Mouse (Mus musculus) embryonic facial prominence, embryonic 10.5 days (tissue): ENCODE measurements around the gene Gm49711. TPM values are rescaled to one million over a fixed set of nuclear protein-coding genes. Genes with fewer than 3 reads are reported as not detected.

Experiments
- DNase-seq: peaks from one replicate; pipeline ENCODE4 v3.0.0-alpha.2; 2017; ENCODE audit warnings: low spot score
- H3K27ac ChIP-seq: fragments of 300-500 bp; sonication (generic); replicated peaks from 2 replicates; pipeline ENCODE4 v1.5.1; 2016; ENCODE audit warnings: mild to moderate bottlenecking
- H3K27me3 ChIP-seq: fragments of 300-500 bp; sonication (generic); replicated peaks from 2 replicates; pipeline ENCODE4 v1.6.1; 2016; ENCODE audit warnings: low read depth, mild to moderate bottlenecking; ENCODE audit not compliant: poor library complexity, severe bottlenecking
- H3K36me3 ChIP-seq: fragments of 300-500 bp; sonication (generic); replicated peaks from 2 replicates; pipeline ENCODE4 v1.6.1; 2016; ENCODE audit warnings: mild to moderate bottlenecking, moderate library complexity
- H3K4me1 ChIP-seq: fragments of 300-500 bp; sonication (generic); 2 replicates; pipeline ENCODE4 v1.6.1; 2016
- H3K4me3 ChIP-seq: fragments of 300-500 bp; sonication (generic); 2 replicates; pipeline ENCODE4 v1.5.1; 2016; ENCODE audit warnings: mild to moderate bottlenecking, moderate library complexity
- H3K9me3 ChIP-seq: fragments of 300-500 bp; sonication (generic); 2 replicates; pipeline ENCODE4 v1.6.1; 2016; ENCODE audit warnings: mild to moderate bottlenecking
- WGBS: fragments of 180-500 bp; shearing (Covaris S2); methylation state at CpG from one replicate; pipeline ENCODE4 v1.1.7; 2016; 5-methylcytosine and 5-hydroxymethylcytosine counted together
- polyA plus RNA-seq: library from polyadenylated mRNA; unstranded; fragments of >200 nt; fragmentation: Nextera tagmentation; extraction: Ambion mirVana; gene quantifications from 2 replicates; pipeline ENCODE4 v1.2.1, GENCODE M21; 2016

Gm49711 gene
- polyA plus RNA-seq, 1 experiment from 2014 or later, result not detected

DNA sequence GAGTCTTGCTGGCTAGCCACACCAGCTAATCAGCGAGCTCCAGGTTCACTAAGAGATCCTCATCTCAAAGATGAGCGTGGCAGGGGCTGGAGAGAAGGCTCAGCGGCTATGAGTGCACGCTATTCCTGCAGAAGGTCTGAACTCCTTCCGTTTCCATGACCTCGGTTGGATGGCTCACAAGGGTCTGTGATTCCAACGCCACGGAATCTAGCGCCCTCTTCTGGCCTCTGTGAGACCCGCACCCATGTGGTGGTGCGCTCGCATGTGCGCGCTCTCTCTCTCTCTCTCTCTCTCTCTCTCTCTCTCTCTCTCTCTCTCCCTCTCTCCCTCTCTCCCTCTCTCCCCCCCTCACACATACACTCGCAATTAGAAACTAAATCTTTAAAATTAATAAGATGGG is 78.2 kb downstream of the Gm49711 start:
- H3K27ac ChIP-seq, result no peak overlapping the region
- DNase-seq, result no peak
- H3K4me1 ChIP-seq, result peaks cover 31% of the 10 kb centered on the region
- WGBS, result 91% methylated on average over 15 of the region's 15 CpGs
- no peaks in the 10 kb centered on the region for H3K36me3 ChIP-seq
- H3K9me3 ChIP-seq, result no peaks in the 10 kb centered on the region
- H3K4me3 ChIP-seq, result no peak overlapping the region
- H3K27me3 ChIP-seq, result no peaks in the 10 kb centered on the region

DNA sequence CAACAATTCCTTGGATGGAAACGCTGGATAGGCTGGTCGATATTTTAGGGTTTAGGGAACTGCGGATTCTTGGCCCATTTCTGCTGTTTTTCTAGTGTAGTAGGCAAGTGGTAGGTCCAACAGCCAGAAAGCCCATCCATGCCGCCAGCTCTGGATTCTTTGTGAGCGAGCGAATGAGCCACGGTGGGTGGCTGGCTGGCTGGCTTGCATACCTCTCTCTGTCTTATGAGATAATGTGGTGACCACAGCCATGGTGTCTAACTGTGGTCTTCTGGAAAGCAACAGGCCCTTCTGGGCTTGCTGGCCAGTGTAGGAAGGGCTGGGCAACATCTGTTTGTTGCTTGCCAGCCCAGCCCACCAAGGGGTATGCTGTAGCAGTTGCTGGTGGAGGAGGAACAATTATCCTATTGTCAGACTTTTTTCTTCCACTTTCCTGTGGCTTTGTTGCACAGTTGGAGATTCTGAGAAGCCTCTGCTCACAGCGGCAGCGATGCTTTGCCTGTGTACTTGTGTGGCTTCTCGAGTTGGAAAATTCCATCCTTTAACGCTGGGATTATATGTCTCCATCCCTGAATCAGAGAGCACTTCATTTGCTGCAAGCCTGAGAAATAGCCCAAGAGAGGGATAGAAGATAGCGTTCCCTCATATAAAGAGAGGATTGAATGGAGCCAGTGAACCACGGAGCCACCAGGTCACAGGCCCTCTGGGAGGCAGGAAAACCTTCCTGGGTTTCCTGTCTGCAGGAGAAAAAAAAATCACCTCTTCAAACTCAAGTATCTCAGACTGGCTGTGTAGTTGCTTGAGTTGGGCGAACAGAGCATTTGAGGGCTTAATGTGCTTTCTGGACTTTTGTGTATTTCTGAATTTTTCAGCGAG is 81.5 kb downstream of the Gm49711 start:
- DNase-seq, result peak; percentile 40
- WGBS, result 39% methylated on average over 15 of the region's 15 CpGs
- Histone ChIP-seq H3K4me3 (no peak overlapping the region), H3K27me3 (no peaks in the 10 kb centered on the region), H3K36me3 (no peaks in the 10 kb centered on the region), H3K27ac (peak overlapping the region; percentile 77), H3K9me3 (no peaks in the 10 kb centered on the region), H3K4me1 (peaks cover 47% of the 10 kb centered on the region)

DNA sequence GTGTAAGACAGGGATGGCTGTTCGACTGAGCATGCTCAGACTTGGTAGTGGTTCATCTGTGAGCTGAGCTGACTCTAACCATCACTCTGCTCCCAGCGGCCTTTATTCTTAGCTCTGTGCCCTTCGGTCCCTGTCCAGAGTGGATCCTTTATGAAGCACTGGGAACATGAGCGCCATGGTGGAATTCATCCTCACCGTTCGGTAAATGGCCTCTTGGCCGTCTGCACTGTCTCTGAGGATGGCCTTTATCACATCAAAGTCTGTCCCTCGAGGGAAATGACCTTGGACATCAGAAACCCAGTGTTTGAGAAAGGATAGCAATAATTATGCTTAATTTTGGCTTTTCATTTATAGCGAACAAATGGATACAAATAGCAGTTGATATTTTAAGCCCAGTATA is 82.2 kb downstream of the Gm49711 start:
- Histone ChIP-seq H3K4me1 (peaks cover 41% of the 10 kb centered on the region), H3K4me3 (no peak overlapping the region), H3K27me3 (no peaks in the 10 kb centered on the region), H3K9me3 (no peaks in the 10 kb centered on the region), H3K27ac (peak overlapping the region; percentile 77), H3K36me3 (no peaks in the 10 kb centered on the region)
- no peak for DNase-seq
- WGBS, result 56% methylated on average over 9 of the region's 9 CpGs

DNA sequence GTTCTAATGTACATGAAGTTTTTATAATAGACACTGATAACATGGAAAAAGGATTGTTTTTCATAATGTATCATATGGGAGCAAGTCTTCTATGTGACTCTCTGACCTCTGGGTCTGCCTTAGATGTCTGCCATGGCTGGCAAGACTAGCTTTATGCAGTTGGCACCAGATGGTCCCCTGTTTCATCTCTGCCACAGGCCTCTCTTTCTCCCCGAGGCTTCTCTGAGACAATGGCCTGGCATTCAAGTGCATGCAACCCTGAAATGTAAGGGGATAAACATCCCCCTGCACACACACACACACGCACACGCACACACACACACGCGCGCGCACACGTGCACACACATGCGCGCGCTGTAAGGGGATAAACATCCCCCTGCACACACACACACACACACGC is 82.9 kb downstream of the Gm49711 start:
- WGBS, result 92% methylated on average over 12 of the region's 12 CpGs
- DNase-seq, result no peak
- Histone ChIP-seq H3K4me1 (peaks cover 36% of the 10 kb centered on the region), H3K36me3 (no peaks in the 10 kb centered on the region), H3K27me3 (no peaks in the 10 kb centered on the region), H3K9me3 (no peaks in the 10 kb centered on the region), H3K4me3 (no peak overlapping the region), H3K27ac (0 out of 2 replicates have a peak overlapping the region, but pooled peaks have one; percentile 30)

DNA sequence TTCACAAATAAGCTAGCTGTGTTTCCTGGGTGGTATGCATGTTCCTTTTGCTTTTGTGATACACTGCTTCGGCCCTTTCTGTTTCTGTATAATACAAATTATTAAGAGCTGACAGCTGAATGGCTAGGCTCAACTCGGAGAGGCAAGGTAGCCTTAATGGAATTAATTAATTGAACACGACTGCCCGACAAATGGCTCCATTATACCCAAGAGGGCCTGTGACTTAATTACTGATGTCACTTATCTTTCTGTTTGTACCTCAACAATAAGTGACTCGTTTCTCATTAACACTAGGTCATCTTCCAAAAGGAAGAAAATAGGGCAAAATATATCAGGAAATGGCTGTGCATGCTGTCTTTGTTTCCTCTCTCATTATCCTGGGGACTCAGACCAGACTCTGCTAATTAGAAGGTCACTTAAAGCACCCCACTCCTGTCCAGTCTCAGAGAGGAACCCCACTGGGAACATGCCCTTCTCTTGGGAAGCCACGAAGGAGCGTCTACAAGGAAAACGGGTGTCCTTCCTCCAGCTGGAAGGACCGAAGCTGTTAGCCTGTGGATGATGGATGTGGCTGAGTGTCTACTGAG is 84.4 kb downstream of the Gm49711 start:
- 65% methylated on average over 9 of the region's 9 CpGs for WGBS
- Histone ChIP-seq H3K4me1 (peaks cover 41% of the 10 kb centered on the region), H3K27ac (no peak overlapping the region), H3K36me3 (no peaks in the 10 kb centered on the region), H3K4me3 (no peak overlapping the region), H3K9me3 (no peaks in the 10 kb centered on the region), H3K27me3 (no peaks in the 10 kb centered on the region)
- no peak for DNase-seq

DNA sequence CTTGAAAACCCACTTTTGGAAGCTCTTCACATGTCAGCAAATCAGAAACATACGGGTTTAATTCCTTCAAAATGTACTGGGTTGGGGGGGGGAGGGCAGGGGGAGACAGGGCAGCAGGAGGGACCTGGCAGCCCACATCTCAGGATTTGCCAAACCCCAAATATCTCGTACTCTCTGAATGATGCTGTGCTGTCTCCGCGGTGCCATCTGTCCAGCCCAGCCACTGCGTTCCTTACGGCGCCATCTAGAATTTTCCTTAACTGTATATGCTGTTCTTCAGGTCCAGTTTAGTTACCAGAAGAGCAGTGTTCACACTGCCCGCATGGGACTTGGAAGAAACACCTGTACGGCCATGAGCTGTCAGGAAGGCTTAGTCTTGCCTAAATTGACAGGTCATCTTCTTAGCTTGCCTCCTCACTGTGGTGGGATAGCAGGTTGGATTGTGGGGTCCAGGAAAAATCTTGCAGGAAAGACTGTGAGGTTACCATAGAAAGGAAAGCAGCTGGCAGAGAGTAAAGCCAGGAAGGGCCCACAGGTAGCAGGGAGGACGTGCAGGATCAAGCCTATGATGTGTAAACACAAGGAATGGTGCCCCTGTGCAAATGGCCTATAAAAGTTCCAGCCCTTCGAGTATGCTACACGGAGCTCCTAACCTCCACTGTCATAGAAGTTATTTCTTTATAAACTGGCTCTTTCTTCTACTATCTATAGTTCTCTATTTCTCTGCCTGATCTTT is 89.7 kb downstream of the Gm49711 start:
- Histone ChIP-seq H3K9me3 (no peaks in the 10 kb centered on the region), H3K4me3 (no peak overlapping the region), H3K36me3 (no peaks in the 10 kb centered on the region), H3K27me3 (no peaks in the 10 kb centered on the region), H3K27ac (no peak overlapping the region), H3K4me1 (peaks cover 17% of the 10 kb centered on the region)
- WGBS, result 85% methylated on average over 12 of the region's 12 CpGs
- no peak for DNase-seq

DNA sequence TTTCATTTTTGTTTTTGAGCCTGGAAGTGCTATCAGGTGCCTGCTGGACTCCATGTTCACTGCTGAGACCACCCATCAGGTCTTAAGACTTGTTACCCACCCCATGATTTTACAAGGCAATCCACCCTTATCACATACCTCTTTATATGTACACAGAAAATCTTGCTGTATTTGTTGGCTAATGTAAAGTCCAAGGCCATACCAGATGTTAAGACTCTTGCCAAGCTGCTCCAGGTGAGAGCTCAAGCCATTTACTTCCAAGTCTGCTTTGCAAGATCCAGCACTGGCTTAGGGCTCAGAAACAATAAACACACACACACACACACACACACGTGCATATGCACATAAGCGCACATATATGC is 90.2 kb downstream of the Gm49711 start:
- WGBS, result 87% methylated on average over 2 of the region's 2 CpGs
- no peak overlapping the region for H3K27ac ChIP-seq
- DNase-seq, result no peak
- no peaks in the 10 kb centered on the region for H3K9me3 ChIP-seq
- H3K4me3 ChIP-seq, result no peak overlapping the region
- no peaks in the 10 kb centered on the region for H3K36me3 ChIP-seq
- peaks cover 15% of the 10 kb centered on the region for H3K4me1 ChIP-seq
- H3K27me3 ChIP-seq, result no peaks in the 10 kb centered on the region

DNA sequence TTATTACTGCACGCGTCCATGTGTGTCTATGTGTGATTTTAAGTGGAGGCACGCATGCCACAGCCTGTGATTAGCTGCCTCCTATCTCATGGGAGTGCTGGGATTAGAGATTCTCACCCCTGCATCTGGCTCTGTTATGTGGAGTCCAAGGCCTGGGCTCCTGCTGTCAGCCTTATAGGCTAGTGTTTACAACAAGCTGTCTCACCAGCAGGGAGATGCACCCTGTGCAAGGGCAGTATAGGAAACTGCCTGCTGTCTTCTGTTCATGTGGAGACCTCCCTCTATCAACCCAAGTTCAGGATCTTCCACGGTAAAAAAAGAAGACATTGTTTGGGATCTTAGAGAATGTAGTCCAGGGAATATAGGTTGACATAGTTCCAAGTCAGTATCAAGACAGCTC is 92.9 kb downstream of the Gm49711 start:
- Histone ChIP-seq H3K4me3 (no peak overlapping the region), H3K36me3 (no peaks in the 10 kb centered on the region), H3K27ac (no peak overlapping the region), H3K27me3 (peaks cover 4% of the 10 kb centered on the region; the same call in 1 of the 2 replicates), H3K4me1 (peaks cover 15% of the 10 kb centered on the region), H3K9me3 (no peaks in the 10 kb centered on the region)
- WGBS, result 76% methylated on average over 4 of the region's 4 CpGs
- DNase-seq, result no peak

DNA sequence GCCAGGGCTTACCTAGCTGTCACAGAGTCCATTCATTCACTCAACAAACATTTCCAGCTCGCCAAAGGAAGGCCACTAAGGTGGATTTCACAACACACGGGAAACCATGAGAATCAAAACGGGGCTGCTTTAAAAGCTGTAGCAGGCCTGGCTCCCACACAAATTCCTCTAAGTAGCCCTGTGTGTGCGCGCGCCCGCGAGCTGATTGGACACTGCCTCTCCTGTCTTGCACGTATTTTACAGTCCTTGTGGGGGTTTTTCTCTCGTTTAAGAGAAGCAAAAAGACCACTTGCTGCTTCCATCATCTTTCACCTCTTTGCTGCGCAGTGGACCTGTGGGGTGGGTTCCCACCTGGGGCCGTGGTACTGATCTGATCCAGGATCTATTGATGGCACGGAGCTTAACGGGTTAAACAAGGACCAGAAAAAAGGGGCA is 99.9 kb downstream of the Gm49711 start:
- no peaks in the 10 kb centered on the region for H3K36me3 ChIP-seq
- H3K4me3 ChIP-seq, result peak overlapping the region; percentile 64
- WGBS, result 4% methylated on average over 14 of the region's 14 CpGs
- no peaks in the 10 kb centered on the region for H3K9me3 ChIP-seq
- peaks cover 12% of the 10 kb centered on the region; the same call in 1 of the 2 replicates for H3K27me3 ChIP-seq
- peak overlapping the region; percentile 87 for H3K27ac ChIP-seq
- DNase-seq, result peak; percentile 69
- H3K4me1 ChIP-seq, result peaks cover 26% of the 10 kb centered on the region

DNA sequence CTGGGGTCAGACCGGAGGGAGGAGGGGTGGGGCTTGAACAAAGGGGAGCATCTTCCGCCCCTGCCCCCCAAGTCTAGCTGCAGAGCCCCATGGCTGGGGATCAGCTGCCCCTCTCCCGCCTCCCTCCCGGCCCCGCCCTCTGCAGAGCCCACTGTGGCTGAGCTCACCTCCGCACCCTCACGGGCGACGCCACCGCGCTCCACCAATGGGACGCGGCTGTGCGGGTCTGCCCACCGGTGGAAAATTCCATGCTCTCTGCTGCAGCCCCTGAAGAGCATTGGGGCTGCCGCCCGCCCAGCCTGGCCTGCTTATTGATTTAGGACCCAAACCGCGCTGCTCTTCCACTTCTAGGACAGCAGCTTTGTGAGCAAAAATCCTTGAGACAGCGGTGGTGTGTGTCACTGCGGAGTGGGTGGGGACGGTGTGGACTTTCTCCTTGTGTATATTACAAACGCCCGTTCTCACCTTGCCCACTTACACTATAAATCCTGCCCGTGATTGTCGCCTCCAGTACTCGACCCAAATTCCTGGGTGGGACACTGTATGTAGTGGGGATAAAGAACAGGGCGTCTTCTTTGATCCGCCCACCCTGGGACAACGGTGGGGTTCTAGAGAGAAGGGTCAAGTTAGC is 100.5 kb downstream of the Gm49711 start:
- Histone ChIP-seq H3K4me1 (peaks cover 31% of the 10 kb centered on the region), H3K36me3 (no peaks in the 10 kb centered on the region)

DNA sequence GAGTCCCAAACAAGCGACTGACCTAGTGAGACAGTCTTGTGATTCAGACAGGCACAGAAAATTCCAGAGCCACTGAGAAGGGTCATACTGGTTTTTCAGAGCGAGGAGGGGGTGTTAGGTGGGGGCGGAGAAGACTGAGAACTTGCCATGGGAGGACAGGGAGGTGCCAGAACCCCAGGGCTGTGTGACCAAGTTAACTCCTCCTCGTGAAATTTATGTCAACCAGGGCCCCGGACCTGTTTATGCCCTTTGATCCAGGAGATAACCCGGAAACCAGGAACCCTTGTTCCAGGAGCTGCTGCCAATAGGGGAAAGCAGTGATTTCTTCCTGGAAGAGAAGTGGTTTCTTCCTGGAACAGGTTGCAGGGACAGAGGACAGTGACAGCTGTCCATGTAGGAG is 101.0 kb downstream of the Gm49711 start:
- peaks cover 36% of the 10 kb centered on the region for H3K4me1 ChIP-seq
- 47% methylated on average over 6 of the region's 6 CpGs for WGBS

More for the DNA sequence above, 100.5 kb downstream of the Gm49711 start:
- peak; percentile 90 for DNase-seq
- H3K27ac ChIP-seq, result peak overlapping the region; percentile 87
- peaks cover 12% of the 10 kb centered on the region; the same call in 1 of the 2 replicates for H3K27me3 ChIP-seq
- H3K9me3 ChIP-seq, result no peaks in the 10 kb centered on the region
- H3K4me3 ChIP-seq, result peak overlapping the region; percentile 64
- 4% methylated on average over 30 of the region's 30 CpGs for WGBS

DNA sequence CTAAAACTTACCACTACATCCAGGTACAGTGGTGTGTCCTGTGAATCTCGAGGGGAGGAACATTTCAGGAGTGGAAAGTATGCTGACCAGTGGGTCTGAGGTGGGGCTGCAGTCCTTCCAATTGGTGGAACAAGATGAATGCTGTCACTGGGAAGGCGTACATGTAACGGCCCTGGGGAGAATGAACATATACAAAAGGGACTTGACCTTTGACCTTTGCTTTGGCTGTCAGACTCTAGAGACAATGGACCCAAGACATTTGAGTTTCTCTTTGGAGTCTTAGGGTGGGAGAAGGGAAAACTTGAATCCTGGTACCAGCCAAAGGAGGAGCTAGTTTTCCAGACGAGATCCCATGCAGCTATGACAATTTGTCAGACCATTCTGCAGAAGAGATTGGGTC is 104.2 kb downstream of the Gm49711 start:
- H3K36me3 ChIP-seq, result no peaks in the 10 kb centered on the region
- H3K9me3 ChIP-seq, result no peaks in the 10 kb centered on the region
- DNase-seq, result no peak
- 0 out of 2 replicates have a peak, but pooled peaks cover 6% of the 10 kb centered on the region for H3K27me3 ChIP-seq
- peaks cover 38% of the 10 kb centered on the region for H3K4me1 ChIP-seq
- no peak overlapping the region for H3K27ac ChIP-seq
- no peak overlapping the region for H3K4me3 ChIP-seq
- 54% methylated on average over 4 of the region's 4 CpGs for WGBS

More for the DNA sequence above, 101.0 kb downstream of the Gm49711 start:
- H3K9me3 ChIP-seq, result no peaks in the 10 kb centered on the region
- H3K4me3 ChIP-seq, result peak overlapping the region; percentile 64
- no peaks in the 10 kb centered on the region for H3K36me3 ChIP-seq
- peak overlapping the region; percentile 87 for H3K27ac ChIP-seq
- no peak for DNase-seq
- H3K27me3 ChIP-seq, result peaks cover 12% of the 10 kb centered on the region; the same call in 1 of the 2 replicates
